Mouse (Mus musculus): ENCODE results near the gene Carmil1. TPM values are rescaled to one million over a fixed set of nuclear protein-coding genes. Genes with fewer than 3 reads are reported as not detected.

The Carmil1 gene
- total RNA-seq (2021) = 83.9 and 84.5 TPM in 2 replicates
- long read RNA-seq, partial matches to known transcripts = 11 of 17 reads
- long read RNA-seq, other reads (novel, unspliced or antisense) = 6 of 17 reads

- peak; percentile 85 for DNase-seq
These were observed at the start of gene Carmil1 for GRCm38 (mm10) chr13:24280439-24281431. Carmil1 (minus strand) TSS chr13:24280795.

GRCm38 (mm10) chr13:24330128-24330527 lies 49.5 kb upstream of the Carmil1 start:
- DNase-seq = no peak

GRCm38 (mm10) chr13:24328036-24328817 lies 47.6 kb upstream of the Carmil1 start:
- no peak for DNase-seq

GRCm38 (mm10) chr13:24327201-24327600 lies 46.6 kb upstream of the Carmil1 start, which contains the start of gene Cmah:
Cmah (plus strand) TSS chr13:24327404.
- DNase-seq = no peak

- DNase-seq = no peak
These were observed 40.7 kb upstream of the Carmil1 start for GRCm38 (mm10) chr13:24321313-24321712.

- DNase-seq = peak; percentile 15
These were observed 38.0 kb upstream of the Carmil1 start for GRCm38 (mm10) chr13:24318618-24319017.

GRCm38 (mm10) chr13:24316563-24316962 lies 36.0 kb upstream of the Carmil1 start:
- no peak for DNase-seq

GRCm38 (mm10) chr13:24311011-24311940 lies 30.7 kb upstream of the Carmil1 start:
- DNase-seq = no peak

GRCm38 (mm10) chr13:24306248-24306647 lies 25.7 kb upstream of the Carmil1 start:
- DNase-seq = no peak

GRCm38 (mm10) chr13:24305486-24305885 lies 24.9 kb upstream of the Carmil1 start:
- no peak for DNase-seq

- DNase-seq = peak; percentile 41
These were observed 16.7 kb upstream of the Carmil1 start for GRCm38 (mm10) chr13:24297252-24297651.

- no peak for DNase-seq
These were observed 6.8 kb upstream of the Carmil1 start for GRCm38 (mm10) chr13:24287381-24287780.

- DNase-seq = peak; percentile 21
These were observed 695 bp downstream of the Carmil1 start for GRCm38 (mm10) chr13:24279762-24280438.

GRCm38 (mm10) chr13:24279407-24279761 lies 1.2 kb downstream of the Carmil1 start:
- DNase-seq = no peak

GRCm38 (mm10) chr13:24272740-24273377 lies 7.7 kb downstream of the Carmil1 start:
- DNase-seq = no peak

- DNase-seq = peak; percentile 27
These were observed 11.5 kb downstream of the Carmil1 start for GRCm38 (mm10) chr13:24269100-24269465.

GRCm38 (mm10) chr13:24268355-24269099 lies 12.1 kb downstream of the Carmil1 start:
- DNase-seq = peak; percentile 44

GRCm38 (mm10) chr13:24264760-24265159 lies 15.8 kb downstream of the Carmil1 start:
- DNase-seq = no peak

- no peak for DNase-seq
These were observed 17.0 kb downstream of the Carmil1 start for GRCm38 (mm10) chr13:24263560-24263959.

Data from adrenal gland, postnatal 25 days (tissue).